Mouse (Mus musculus): ENCODE measurements around the gene Cby1. TPM values are rescaled to one million over a fixed set of nuclear protein-coding genes. Genes with fewer than 3 reads are reported as not detected.

The Cby1 gene
- polyA plus RNA-seq, 1 experiment, result 3.9 TPM

DNA sequence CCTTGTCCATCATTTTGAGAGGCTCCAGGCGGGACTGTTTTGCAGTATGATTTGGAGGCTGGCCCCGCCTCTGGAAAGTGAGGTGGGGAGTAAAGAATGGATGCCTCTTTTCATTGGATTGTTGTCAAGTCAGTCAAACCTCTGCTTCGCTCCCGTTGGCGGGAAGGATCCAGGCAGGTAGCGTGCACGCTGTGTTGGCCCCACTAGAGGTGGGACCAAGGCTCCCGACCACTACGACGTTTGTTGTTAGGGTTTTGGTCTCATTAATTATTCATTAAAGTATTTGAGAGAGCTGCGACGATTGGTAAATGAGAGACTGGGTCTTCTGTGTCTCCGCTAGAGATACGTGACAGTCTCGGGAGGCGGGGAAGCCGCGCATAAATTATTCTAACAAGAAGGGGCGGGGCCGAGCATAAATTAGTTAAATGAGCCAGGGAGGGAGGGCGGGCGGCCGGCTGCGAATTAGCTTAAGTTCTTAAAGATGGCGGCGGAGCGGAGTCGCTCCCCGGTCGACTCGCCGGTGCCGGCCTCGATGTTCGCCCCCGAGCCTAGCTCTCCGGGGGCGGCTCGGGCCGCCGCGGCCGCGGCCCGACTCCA lies 31.5 kb downstream of the Cby1 start, which contains the start of gene Gtpbp1:
Gene Gtpbp1 (plus strand): TSS at position 420 of the 597 bp plus-strand sequence.
- peaks cover 26% of the 10 kb centered on the region; the same call in 1 of the 2 replicates for H3K4me1 ChIP-seq (ENCODE audit: control insufficient read depth, insufficient read depth, insufficient read length)
- WGBS, result under 1% methylated on average over 43 of the region's 45 CpGs
- peak; percentile 91 to 99 for DNase-seq (ENCODE audit: low read depth in 1 of 2, low spot score in 2 of 2)
- peak within 1 kb of the TSS; percentile 83 for H3K4me3 ChIP-seq (ENCODE audit: extremely low read depth, insufficient read depth, insufficient read length)
- H3K27me3 ChIP-seq (ENCODE audit: control insufficient read depth, insufficient read depth, low read length), result no peaks in the 10 kb centered on the region
- H3K36me3 ChIP-seq (ENCODE audit: control insufficient read depth, insufficient read depth, low read length), result peaks cover 1% of the 10 kb centered on the region; the same call in 1 of the 2 replicates
- peak within 1 kb of the TSS; percentile 79 for H3K27ac ChIP-seq (ENCODE audit: insufficient read depth, low read length)
- no peak for TF ChIP-seq CTCF (IDR thresholded peaks at IDR 0.05; ENCODE audit: extremely low read depth, insufficient read depth, insufficient read length, insufficient replicate concordance)
- peak; percentile 66 for TF ChIP-seq POLR2A (IDR thresholded peaks at IDR 0.05; ENCODE audit: low read depth, low read length)

- peak overlapping the region; percentile 79 for H3K27ac ChIP-seq (ENCODE audit: insufficient read depth, low read length)
Measured at GRCm38 (mm10) chr15:79691023-79691508, 32.1 kb downstream of the Cby1 start.

DNA sequence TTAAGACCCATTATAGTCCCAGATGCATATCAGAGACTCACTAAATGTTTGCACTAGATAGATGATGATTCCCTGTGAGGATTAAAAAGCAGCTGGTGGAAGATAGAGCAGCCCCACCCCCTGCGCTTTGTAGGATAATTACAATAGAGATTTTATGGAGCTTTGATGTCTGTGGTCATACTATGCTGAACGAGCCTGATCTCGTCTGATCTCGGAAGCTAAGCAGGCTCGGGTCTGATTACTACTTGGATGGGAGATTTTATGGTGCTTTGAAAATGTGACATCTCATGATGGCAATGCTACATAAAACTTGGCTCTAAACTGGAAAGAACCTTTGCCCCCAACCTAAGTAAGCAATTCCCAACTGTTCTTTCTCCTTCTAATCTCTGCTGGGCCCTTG lies 33.3 kb downstream of the Cby1 start:
- WGBS, result 88% methylated on average over 5 of the region's 5 CpGs
- H3K27me3 ChIP-seq (ENCODE audit: control insufficient read depth, insufficient read depth, low read length), result no peaks in the 10 kb centered on the region
- no peak for DNase-seq (ENCODE audit: low read depth in 1 of 2, low spot score in 2 of 2)
- H3K4me1 ChIP-seq (ENCODE audit: control insufficient read depth, insufficient read depth, insufficient read length), result peaks cover 14% of the 10 kb centered on the region; the same call in 1 of the 2 replicates
- no peak overlapping the region for H3K4me3 ChIP-seq (ENCODE audit: extremely low read depth, insufficient read depth, insufficient read length)
- H3K36me3 ChIP-seq (ENCODE audit: control insufficient read depth, insufficient read depth, low read length), result peaks cover 6% of the 10 kb centered on the region
- TF ChIP-seq POLR2A (IDR thresholded peaks at IDR 0.05; ENCODE audit: low read depth, low read length), result no peak
- no peak for TF ChIP-seq CTCF (IDR thresholded peaks at IDR 0.05; ENCODE audit: extremely low read depth, insufficient read depth, insufficient read length, insufficient replicate concordance)
- no peak overlapping the region for H3K27ac ChIP-seq (ENCODE audit: insufficient read depth, low read length)

More at GRCm38 (mm10) chr15:79691023-79691508, 32.1 kb downstream of the Cby1 start:
- no peaks in the 10 kb centered on the region for H3K27me3 ChIP-seq (ENCODE audit: control insufficient read depth, insufficient read depth, low read length)
- no peak for TF ChIP-seq CTCF (IDR thresholded peaks at IDR 0.05; ENCODE audit: extremely low read depth, insufficient read depth, insufficient read length, insufficient replicate concordance)
- no peak for TF ChIP-seq POLR2A (IDR thresholded peaks at IDR 0.05; ENCODE audit: low read depth, low read length)
- WGBS, result under 1% methylated on average over 40 of the region's 53 CpGs
- H3K36me3 ChIP-seq (ENCODE audit: control insufficient read depth, insufficient read depth, low read length), result peaks cover 1% of the 10 kb centered on the region; the same call in 1 of the 2 replicates
- peaks cover 21% of the 10 kb centered on the region; the same call in 1 of the 2 replicates for H3K4me1 ChIP-seq (ENCODE audit: control insufficient read depth, insufficient read depth, insufficient read length)
- H3K4me3 ChIP-seq (ENCODE audit: extremely low read depth, insufficient read depth, insufficient read length), result peak overlapping the region; percentile 83
- peak in 1 of 2 experiments; percentile 41 for DNase-seq (ENCODE audit: low read depth in 1 of 2, low spot score in 2 of 2)

GRCm38 (mm10) chr15:79693740-79694139 lies 34.7 kb downstream of the Cby1 start:
- peaks cover 6% of the 10 kb centered on the region for H3K36me3 ChIP-seq (ENCODE audit: control insufficient read depth, insufficient read depth, low read length)
- WGBS, result 3% methylated on average over 11 of the region's 11 CpGs
- H3K4me1 ChIP-seq (ENCODE audit: control insufficient read depth, insufficient read depth, insufficient read length), result peaks cover 11% of the 10 kb centered on the region; the same call in 1 of the 2 replicates
- TF ChIP-seq POLR2A (IDR thresholded peaks at IDR 0.05; ENCODE audit: low read depth, low read length), result no peak
- TF ChIP-seq CTCF (IDR thresholded peaks at IDR 0.05; ENCODE audit: extremely low read depth, insufficient read depth, insufficient read length, insufficient replicate concordance), result no peak
- H3K27ac ChIP-seq (ENCODE audit: insufficient read depth, low read length), result peak overlapping the region; percentile 69
- DNase-seq (ENCODE audit: low read depth in 1 of 2, low spot score in 2 of 2), result peak in 1 of 2 experiments; percentile 38
- peak overlapping the region; percentile 51 for H3K4me3 ChIP-seq (ENCODE audit: extremely low read depth, insufficient read depth, insufficient read length)
- H3K27me3 ChIP-seq (ENCODE audit: control insufficient read depth, insufficient read depth, low read length), result no peaks in the 10 kb centered on the region

GRCm38 (mm10) chr15:79694512-79694911 lies 35.5 kb downstream of the Cby1 start:
- TF ChIP-seq POLR2A (IDR thresholded peaks at IDR 0.05; ENCODE audit: low read depth, low read length) (no peak), CTCF (IDR thresholded peaks at IDR 0.05; ENCODE audit: extremely low read depth, insufficient read depth, insufficient read length, insufficient replicate concordance) (no peak)
- Histone ChIP-seq H3K4me3 (ENCODE audit: extremely low read depth, insufficient read depth, insufficient read length) (no peak overlapping the region), H3K4me1 (ENCODE audit: control insufficient read depth, insufficient read depth, insufficient read length) (peaks cover 11% of the 10 kb centered on the region; the same call in 1 of the 2 replicates), H3K36me3 (ENCODE audit: control insufficient read depth, insufficient read depth, low read length) (peaks cover 6% of the 10 kb centered on the region), H3K27ac (ENCODE audit: insufficient read depth, low read length) (peak overlapping the region; percentile 69), H3K27me3 (ENCODE audit: control insufficient read depth, insufficient read depth, low read length) (no peaks in the 10 kb centered on the region)
- WGBS, result 44% methylated on average over 4 of the region's 4 CpGs
- no peak for DNase-seq (ENCODE audit: low read depth in 1 of 2, low spot score in 2 of 2)

DNA sequence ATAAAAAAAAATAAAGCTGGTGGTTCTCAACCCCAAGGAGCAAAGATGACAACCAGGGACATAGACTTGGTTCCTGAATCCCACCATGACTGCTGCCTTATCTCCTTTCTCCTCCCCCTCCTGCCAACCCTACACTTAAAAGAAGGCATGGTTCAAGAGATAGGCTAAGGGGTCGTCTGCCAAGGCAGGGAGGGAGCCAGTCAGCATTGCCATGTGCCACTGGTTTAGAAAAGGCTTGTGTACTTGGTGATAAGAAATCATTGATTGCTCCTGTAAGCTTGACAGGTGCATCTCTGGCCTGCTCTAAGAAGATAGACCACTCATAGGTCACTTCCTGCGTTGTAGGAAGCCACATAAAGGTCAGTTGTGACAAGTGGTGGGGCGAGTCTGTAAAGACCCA lies 36.5 kb downstream of the Cby1 start:
- Histone ChIP-seq H3K27ac (ENCODE audit: insufficient read depth, low read length) (no peak overlapping the region), H3K36me3 (ENCODE audit: control insufficient read depth, insufficient read depth, low read length) (peaks cover 6% of the 10 kb centered on the region), H3K27me3 (ENCODE audit: control insufficient read depth, insufficient read depth, low read length) (no peaks in the 10 kb centered on the region), H3K4me3 (ENCODE audit: extremely low read depth, insufficient read depth, insufficient read length) (no peak overlapping the region), H3K4me1 (ENCODE audit: control insufficient read depth, insufficient read depth, insufficient read length) (peaks cover 11% of the 10 kb centered on the region; the same call in 1 of the 2 replicates)
- WGBS, result 75% methylated on average over 3 of the region's 3 CpGs
- no peak for DNase-seq (ENCODE audit: low read depth in 1 of 2, low spot score in 2 of 2)
- TF ChIP-seq POLR2A (IDR thresholded peaks at IDR 0.05; ENCODE audit: low read depth, low read length) (no peak), CTCF (IDR thresholded peaks at IDR 0.05; ENCODE audit: extremely low read depth, insufficient read depth, insufficient read length, insufficient replicate concordance) (no peak)

DNA sequence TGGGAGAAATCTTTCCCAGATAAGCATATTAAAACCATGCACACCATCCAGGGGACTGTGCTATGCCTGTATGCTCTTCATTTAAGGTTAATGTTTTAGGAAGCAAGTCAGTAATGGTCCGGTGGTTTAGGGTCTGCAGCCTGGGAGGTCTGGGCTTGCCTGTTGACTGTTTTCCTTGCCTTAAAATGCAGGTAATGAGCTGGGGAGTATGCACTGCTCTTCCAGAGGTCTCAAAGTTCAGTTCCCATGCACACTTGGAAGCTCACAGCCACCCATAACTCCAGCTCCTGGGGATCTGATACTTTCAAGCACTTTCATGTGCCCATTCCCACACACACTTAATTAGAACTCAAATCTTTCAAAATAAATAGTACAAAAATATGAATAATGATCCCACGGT lies 37.5 kb downstream of the Cby1 start:
- no peak for DNase-seq (ENCODE audit: low read depth in 1 of 2, low spot score in 2 of 2)
- Histone ChIP-seq H3K27ac (ENCODE audit: insufficient read depth, low read length) (no peak overlapping the region), H3K36me3 (ENCODE audit: control insufficient read depth, insufficient read depth, low read length) (peaks cover 6% of the 10 kb centered on the region), H3K27me3 (ENCODE audit: control insufficient read depth, insufficient read depth, low read length) (no peaks in the 10 kb centered on the region), H3K4me3 (ENCODE audit: extremely low read depth, insufficient read depth, insufficient read length) (no peak overlapping the region), H3K4me1 (ENCODE audit: control insufficient read depth, insufficient read depth, insufficient read length) (peaks cover 11% of the 10 kb centered on the region; the same call in 1 of the 2 replicates)
- TF ChIP-seq CTCF (IDR thresholded peaks at IDR 0.05; ENCODE audit: extremely low read depth, insufficient read depth, insufficient read length, insufficient replicate concordance) (no peak), POLR2A (IDR thresholded peaks at IDR 0.05; ENCODE audit: low read depth, low read length) (no peak)
- WGBS, result 95% methylated on average over 2 of the region's 2 CpGs

All from spleen, adult 2 months (tissue).